Mouse (Mus musculus) hindbrain, postnatal 0 days (tissue): ENCODE measurements around the gene Kctd20. TPM values are rescaled to one million over a fixed set of nuclear protein-coding genes. Genes with fewer than 3 reads are reported as not detected.

Experiments
- ATAC-seq: fragments of 200-750 bp; cut with Nextera tagmentation; 2 replicates; pipeline ENCODE4 v1.8.0; 2017; ENCODE audit warnings: mild to moderate bottlenecking, moderate TSS enrichment, moderate library complexity
- DNase-seq: peaks from one replicate; pipeline ENCODE4 v3.0.0-alpha.2; 2015; ENCODE audit warnings: low spot score
- H3K27ac ChIP-seq: fragments of 300-500 bp; sonication (generic); 2 replicates; pipeline ENCODE4 v1.5.1; 2014; ENCODE audit warnings: mild to moderate bottlenecking
- H3K27me3 ChIP-seq: fragments of 300-500 bp; sonication (generic); 2 replicates; pipeline ENCODE4 v1.6.1; 2014; ENCODE audit warnings: low read length, mixed read lengths; ENCODE audit not compliant: insufficient read depth
- H3K36me3 ChIP-seq: fragments of 300-500 bp; sonication (generic); 2 replicates; pipeline ENCODE4 v1.6.1; 2014; ENCODE audit warnings: low read length, mixed read lengths; ENCODE audit not compliant: insufficient read depth
- H3K4me1 ChIP-seq: fragments of 300-500 bp; sonication (generic); 2 replicates; pipeline ENCODE4 v1.6.1; 2014; ENCODE audit warnings: antibody characterized with exemption, low read length, mixed read lengths; ENCODE audit not compliant: insufficient read depth
- H3K4me2 ChIP-seq: fragments of 300-500 bp; sonication (generic); 2 replicates; pipeline ENCODE4 v1.6.1; 2014; ENCODE audit warnings: low read depth, mild to moderate bottlenecking, low read length, moderate library complexity, mixed read lengths
- H3K4me3 ChIP-seq: fragments of 300-500 bp; sonication (generic); 2 replicates; pipeline ENCODE4 v1.5.1; 2014; ENCODE audit warnings: low read length
- H3K9ac ChIP-seq: fragments of 300-500 bp; sonication (generic); replicated peaks from 2 replicates; pipeline ENCODE4 v1.6.1; 2014; ENCODE audit warnings: mild to moderate bottlenecking, low read length, moderate library complexity, mixed read lengths
- H3K9me3 ChIP-seq: fragments of 300-500 bp; sonication (generic); 2 replicates; pipeline ENCODE4 v1.6.1; 2016; ENCODE audit warnings: low read length, mixed read lengths
- CTCF ChIP-seq: IDR thresholded peaks from 2 replicates; pipeline ENCODE4 v1.5.1; 2016; ENCODE audit warnings: antibody characterized with exemption, control low read depth, low read depth
- WGBS: fragments of 180-500 bp; shearing (Covaris S2); extraction: QIAGEN DNeasy Blood & Tissue Kit; methylation state at CpG from one replicate; pipeline ENCODE4 v1.1.7; 2014; 5-methylcytosine and 5-hydroxymethylcytosine counted together
- polyA plus RNA-seq: library from polyadenylated mRNA; unstranded; fragments of >200 nt; fragmentation: Nextera tagmentation; extraction: Ambion mirVana; gene quantifications from 2 replicates; pipeline ENCODE4 v1.2.1, GENCODE M21; 2015
- total RNA-seq: library from RNA; depleted of rRNA; stranded (reverse); fragments of >200 nt; gene quantifications from 2 replicates; pipeline ENCODE4 v1.2.3, GENCODE M21; 2014

Gene Kctd20
- total and polyA plus RNA-seq, 2 experiments from 2014 or later: 51.5 to 64.1 TPM

- no peak for ATAC-seq
- Histone ChIP-seq H3K27ac (peak overlapping the region; percentile 90), H3K4me1 (peaks cover 5% of the 10 kb centered on the region; the same call in 1 of the 2 replicates), H3K4me2 (peak overlapping the region; percentile 91), H3K4me3 (peak overlapping the region; percentile 98), H3K9me3 (no peaks in the 10 kb centered on the region), H3K36me3 (no peaks in the 10 kb centered on the region), H3K9ac (peak overlapping the region; percentile 95), H3K27me3 (no peaks in the 10 kb centered on the region)
- no peak for DNase-seq
- 4% methylated on average over 7 of the region's 7 CpGs for WGBS
- no peak for TF ChIP-seq CTCF
Measured at GRCm38 (mm10) chr17:29006812-29007211, 55.1 kb downstream of the Kctd20 start.

GRCm38 (mm10) chr17:29007243-29007640 is 55.5 kb downstream of the Kctd20 start:
- Histone ChIP-seq H3K9me3 (no peaks in the 10 kb centered on the region), H3K4me2 (peak overlapping the region; percentile 91), H3K9ac (peak overlapping the region; percentile 95), H3K27ac (peak overlapping the region; percentile 90), H3K27me3 (no peaks in the 10 kb centered on the region), H3K4me3 (peak overlapping the region; percentile 98), H3K4me1 (peaks cover 5% of the 10 kb centered on the region; the same call in 1 of the 2 replicates), H3K36me3 (no peaks in the 10 kb centered on the region)
- 1% methylated on average over 19 of the region's 19 CpGs for WGBS
- no peak for ATAC-seq
- TF ChIP-seq CTCF: no peak
- peak; percentile 8 for DNase-seq

GRCm38 (mm10) chr17:29007641-29008325 is 56.0 kb downstream of the Kctd20 start, which contains the start of gene Stk38:
Stk38 (minus strand) TSS chr17:29007995.
- TF ChIP-seq CTCF: no peak
- DNase-seq (peak; percentile 90), ATAC-seq (peak; percentile 92)
- Histone ChIP-seq H3K27me3 (no peaks in the 10 kb centered on the region), H3K4me1 (peaks cover 5% of the 10 kb centered on the region; the same call in 1 of the 2 replicates), H3K4me2 (peak within 1 kb of the TSS; percentile 91), H3K4me3 (peak within 1 kb of the TSS; percentile 98), H3K27ac (peak within 1 kb of the TSS; percentile 90), H3K9me3 (no peaks in the 10 kb centered on the region), H3K36me3 (no peaks in the 10 kb centered on the region), H3K9ac (peak within 1 kb of the TSS; percentile 95)
- WGBS: 3% methylated on average over 57 of the region's 65 CpGs

GRCm38 (mm10) chr17:29008326-29008650 is 56.5 kb downstream of the Kctd20 start:
- peaks cover 5% of the 10 kb centered on the region; the same call in 1 of the 2 replicates for H3K4me1 ChIP-seq
- no peaks in the 10 kb centered on the region for H3K9me3 ChIP-seq
- DNase-seq: no peak
- no peaks in the 10 kb centered on the region for H3K27me3 ChIP-seq
- WGBS: 12% methylated on average over 8 of the region's 8 CpGs
- peak overlapping the region; percentile 91 for H3K4me2 ChIP-seq
- no peak for TF ChIP-seq CTCF
- H3K27ac ChIP-seq: peak overlapping the region; percentile 90
- peak overlapping the region; percentile 95; the same call in 1 of the 2 replicates for H3K9ac ChIP-seq
- ATAC-seq: no peak
- H3K4me3 ChIP-seq: peak overlapping the region; percentile 98
- no peaks in the 10 kb centered on the region for H3K36me3 ChIP-seq

GRCm38 (mm10) chr17:29009181-29009580 is 57.4 kb downstream of the Kctd20 start:
- Histone ChIP-seq H3K4me3 (no peak overlapping the region), H3K27ac (no peak overlapping the region), H3K4me1 (peaks cover 5% of the 10 kb centered on the region; the same call in 1 of the 2 replicates), H3K9me3 (no peaks in the 10 kb centered on the region), H3K4me2 (no peak overlapping the region), H3K27me3 (no peaks in the 10 kb centered on the region), H3K9ac (no peak overlapping the region), H3K36me3 (no peaks in the 10 kb centered on the region)
- ATAC-seq: no peak
- TF ChIP-seq CTCF: no peak
- no peak for DNase-seq
- WGBS: 89% methylated on average over 4 of the region's 4 CpGs

GRCm38 (mm10) chr17:29014235-29014634 is 62.5 kb downstream of the Kctd20 start:
- no peak for ATAC-seq
- H3K27me3 ChIP-seq: no peaks in the 10 kb centered on the region
- H3K36me3 ChIP-seq: no peaks in the 10 kb centered on the region
- H3K9ac ChIP-seq: no peak overlapping the region
- TF ChIP-seq CTCF: no peak
- H3K4me2 ChIP-seq: no peak overlapping the region
- no peak for DNase-seq
- H3K27ac ChIP-seq: no peak overlapping the region
- H3K4me3 ChIP-seq: no peak overlapping the region
- no peaks in the 10 kb centered on the region for H3K9me3 ChIP-seq
- no peaks in the 10 kb centered on the region for H3K4me1 ChIP-seq

GRCm38 (mm10) chr17:29015638-29016037 is 63.9 kb downstream of the Kctd20 start:
- Histone ChIP-seq H3K27ac (no peak overlapping the region), H3K36me3 (no peaks in the 10 kb centered on the region), H3K9ac (no peak overlapping the region), H3K9me3 (no peaks in the 10 kb centered on the region), H3K27me3 (no peaks in the 10 kb centered on the region), H3K4me2 (no peak overlapping the region), H3K4me3 (no peak overlapping the region), H3K4me1 (no peaks in the 10 kb centered on the region)
- DNase-seq (peak; percentile 61), ATAC-seq (no peak)
- peak; percentile 68 for TF ChIP-seq CTCF
- 20% methylated on average over 2 of the region's 2 CpGs for WGBS
